Mouse (Mus musculus) left cerebral cortex, postnatal 4 days (tissue): Measurements from ENCODE around the gene Olfr1002. TPM values are rescaled to one million over a fixed set of nuclear protein-coding genes. Genes with fewer than 3 reads are reported as not detected.
"Not testable (repeated sequence)": the region's sequence is repeated elsewhere in the genome, so short reads cannot be mapped to it uniquely, and the experiment has no call there.

Experiments
- DNase-seq: peaks from one replicate; pipeline ENCODE4 v3.0.0-alpha.2; 2022
- intact Hi-C: fragments of 180-260 bp; cut with DNase I; formaldehyde crosslinking; loops from one replicate; pipeline ENCODE4 v1.15.1; 2025
- total RNA-seq, 2 experiments: library from RNA; stranded (reverse); gene quantifications; 2 replicates each; pipeline ENCODE4 v1.2.3; 2021

The Olfr1002 gene
- total RNA-seq, result not detected

- no peak for DNase-seq
- intact Hi-C loops, result no loop called here
Measured at GRCm38 (mm10) chr2:85650604-85651003, at the start of gene Olfr1002. Gene Olfr1002 (minus strand): TSS chr2:85650704.

DNA sequence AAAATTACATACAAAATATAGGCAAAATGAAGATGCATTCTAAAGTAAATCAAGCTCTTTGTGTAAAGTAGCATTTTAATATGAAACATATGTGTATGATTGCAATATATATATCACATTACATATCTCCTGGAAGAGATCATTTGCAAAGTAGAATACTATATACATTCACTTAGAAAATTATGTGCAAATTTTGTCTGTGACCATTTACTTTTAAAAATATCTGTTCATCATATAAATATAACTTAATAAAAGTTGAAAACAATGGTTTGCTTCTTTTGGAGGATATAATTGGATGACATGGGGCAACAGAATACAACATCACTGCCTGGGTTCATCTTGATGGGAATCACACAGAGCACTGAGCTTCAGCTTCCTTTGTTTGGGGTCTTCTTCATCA, 38.6 kb upstream of the Olfr1002 start, which contains the start of gene Olfr1008:
Gene Olfr1008 (plus strand): TSS at position 301 of the 400 bp plus-strand sequence.
- no peak for DNase-seq
- intact Hi-C loops, result no loop called here

GRCm38 (mm10) chr2:85678667-85679066, 28.2 kb upstream of the Olfr1002 start, which contains the start of gene Olfr1006:
Gene Olfr1006 (minus strand): TSS chr2:85678767.
- DNase-seq, result no peak
- intact Hi-C loops, result no loop called here

- DNase-seq, intact Hi-C loops: not testable (repeated sequence)
Measured at GRCm38 (mm10) chr2:85664355-85664754, 13.9 kb upstream of the Olfr1002 start, which contains the start of gene Olfr154. Gene Olfr154 (minus strand): TSS chr2:85664455.

DNA sequence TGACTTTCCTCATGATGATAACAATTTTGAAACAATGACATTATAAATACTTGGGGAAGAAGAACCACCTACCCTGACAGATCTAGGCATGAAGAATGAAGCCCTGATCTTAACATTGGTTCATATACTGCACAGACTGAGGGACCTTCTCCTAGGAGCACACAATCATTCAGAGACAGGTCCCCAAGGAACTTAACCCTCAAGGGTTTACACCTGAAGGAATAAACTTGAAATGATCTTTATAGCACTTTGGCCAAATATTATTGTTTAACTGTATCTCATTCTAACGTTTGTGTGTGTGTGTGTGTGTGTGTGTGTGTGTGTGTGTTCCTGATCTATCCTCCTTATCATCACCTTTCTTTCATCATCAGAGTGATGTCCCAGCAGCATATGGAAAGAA, 38.7 kb downstream of the Olfr1002 start, which contains the start of gene Olfr1000:
Gene Olfr1000 (minus strand): TSS at position 101 of the 400 bp plus-strand sequence.
- DNase-seq, result no peak
- intact Hi-C loops, result no loop called here

Other genes with a start within 250 kb of the Olfr1002 start
- not detected for gene Olfr992, start 241.2 kb downstream of the Olfr1002 start, total RNA-seq
- not detected for gene Olfr993, start 235.8 kb downstream of the Olfr1002 start, total RNA-seq
- not detected for gene Olfr994, start 214.3 kb downstream of the Olfr1002 start, total RNA-seq
- gene Olfr995, start 207.1 kb downstream of the Olfr1002 start, total RNA-seq, result not detected
- gene 4833423E24Rik, start 131.7 kb downstream of the Olfr1002 start, total RNA-seq, result under 1 TPM; 0.24 to 0.38 TPM
- gene Olfr996, start 71.5 kb downstream of the Olfr1002 start, total RNA-seq, result not detected
- not detected for gene Olfr998, start 61.8 kb downstream of the Olfr1002 start, total RNA-seq
- gene Olfr1000, start 38.8 kb downstream of the Olfr1002 start, total RNA-seq, result not detected
- gene Olfr154, start 13.8 kb upstream of the Olfr1002 start, total RNA-seq, result not detected
- gene Olfr1006, start 28.1 kb upstream of the Olfr1002 start, total RNA-seq, result not detected
- not detected for gene Olfr1008, start 38.7 kb upstream of the Olfr1002 start, total RNA-seq
- not detected for gene Olfr1009, start 64.7 kb upstream of the Olfr1002 start, total RNA-seq
- gene Olfr1012, start 112.1 kb upstream of the Olfr1002 start, total RNA-seq, result not detected
- gene Olfr1013, start 116.4 kb upstream of the Olfr1002 start, total RNA-seq, result not detected
- gene Olfr1014, start 122.0 kb upstream of the Olfr1002 start, total RNA-seq, result not detected
- not detected for gene Olfr1015, start 131.3 kb upstream of the Olfr1002 start, total RNA-seq
- gene Olfr1016, start 151.8 kb upstream of the Olfr1002 start, total RNA-seq, result not detected
- gene Olfr1018, start 167.8 kb upstream of the Olfr1002 start, total RNA-seq, result not detected
- not detected for gene Olfr1019, start 194.8 kb upstream of the Olfr1002 start, total RNA-seq
- not detected for gene Olfr1020, start 196.3 kb upstream of the Olfr1002 start, total RNA-seq
- not detected for gene Olfr1022, start 217.9 kb upstream of the Olfr1002 start, total RNA-seq
- gene Olfr1023, start 234.9 kb upstream of the Olfr1002 start, total RNA-seq, result not detected